Mouse (Mus musculus): Measurements from ENCODE around the gene Stambpl1.

- TF ChIP-seq CTCF (IDR thresholded peaks at IDR 0.05; ENCODE audit: low read depth) (no peak), EP300 (IDR thresholded peaks at IDR 0.05; ENCODE audit: low read depth) (no peak)
Observed at GRCm38 (mm10) chr19:34254880-34255681, 63.1 kb downstream of the Stambpl1 start, which contains the start of gene Acta2.
